Mouse (Mus musculus): ENCODE data around the gene Zrsr1.

GRCm38 (mm10) chr11:22973599-22973998 lies 1.8 kb downstream of the Zrsr1 start:
- TF ChIP-seq CTCF (IDR thresholded peaks at IDR 0.05; ENCODE audit: borderline replicate concordance, control insufficient read depth, extremely low read depth, insufficient read depth, low read length, poor library complexity) (no peak), POLR2A (IDR thresholded peaks at IDR 0.05; ENCODE audit: control insufficient read depth, extremely low read depth, insufficient read depth, low read length, poor library complexity) (no peak)

All from thymus, adult 2 months (tissue).